Mouse (Mus musculus): ENCODE measurements around the gene Slc25a21.

DNA sequence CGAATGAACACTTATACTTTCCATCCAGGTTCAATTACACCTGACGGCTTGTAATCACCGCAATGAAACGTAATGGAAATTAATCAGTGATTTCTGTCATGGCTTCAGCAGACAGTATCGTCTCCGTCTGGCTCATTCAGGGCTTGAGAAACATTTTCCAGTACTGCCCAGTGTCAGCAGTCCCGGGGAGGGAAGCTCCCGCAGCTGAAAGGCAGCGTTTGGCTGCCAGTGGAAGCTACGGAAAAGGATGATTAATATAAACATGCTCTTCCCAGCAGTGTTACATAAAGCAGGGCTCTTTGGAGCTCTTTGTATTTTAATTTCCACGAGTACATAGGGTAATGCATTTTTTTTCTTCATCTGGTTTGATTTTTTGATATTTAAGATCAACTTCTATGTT lies 239.0 kb downstream of the Slc25a21 start:
- TF ChIP-seq CTCF (IDR thresholded peaks at IDR 0.05; ENCODE audit: borderline replicate concordance, insufficient read depth, low read depth, low read length) (no peak), POLR2A (IDR thresholded peaks at IDR 0.05; ENCODE audit: borderline replicate concordance, insufficient read depth, low read length) (no peak)
